In the genomic region with DNA sequence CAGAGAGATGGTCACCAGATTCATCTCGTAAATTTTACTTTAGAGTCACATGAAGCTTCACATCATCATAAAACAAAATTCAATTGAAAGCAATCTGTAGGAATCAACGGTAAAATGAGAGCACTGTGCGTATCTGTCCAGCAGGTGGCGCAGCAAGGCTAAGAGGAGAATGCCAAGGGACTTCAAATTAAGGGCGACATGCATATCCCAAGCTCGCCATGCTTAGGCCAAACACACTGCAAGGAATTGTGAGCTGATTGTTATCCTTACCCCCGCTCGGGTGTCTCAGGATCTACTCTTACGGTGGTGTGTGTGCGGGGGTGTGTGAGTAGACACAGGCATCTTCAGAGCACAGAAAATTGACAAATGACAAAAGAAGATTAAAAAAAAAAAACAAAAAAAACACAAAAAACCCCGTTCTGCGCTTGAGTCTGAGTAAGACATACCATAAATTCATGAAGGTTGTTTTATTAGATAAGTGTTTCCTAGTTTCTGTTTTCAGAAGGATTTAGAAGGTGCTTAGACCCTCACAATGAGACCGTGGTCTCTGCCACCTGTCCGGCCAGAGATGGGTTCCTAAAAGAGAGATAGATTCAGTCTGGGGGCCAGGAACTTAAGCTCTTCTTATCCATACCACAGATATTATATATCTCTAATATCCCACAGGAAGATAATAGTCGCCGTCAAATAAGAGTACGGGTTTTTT, we compare ENCODE assay signal across 7 mouse cellular contexts.
DNase-seq lines count a peak whose midpoint lies in the region; ATAC-seq and TF ChIP-seq lines count a peak whose summit lies in the region.

No protein-coding gene starts in this region.

- no peak overlapping the region for H3K27ac ChIP-seq in cortical plate, adult 2 months (ENCODE audit: insufficient read depth, low read length)
- H3K27ac ChIP-seq in intestine, embryonic 15.5 days: no peak overlapping the region

- peak; percentile 93 for TF ChIP-seq CTCF in cortical plate, adult 2 months (IDR thresholded peaks at IDR 0.05; ENCODE audit: extremely low read depth, insufficient read depth, low read length)

- intact Hi-C loops in gastrocnemius, postnatal 36 days (cut with DNase I): loop anchor here (2.0 kb wide), 1 partner anchor 203 kb away; no protein-coding TSS in a partner anchor
- intact Hi-C loops in left cerebral cortex, postnatal 10 days (cut with DNase I): loop anchor here (2.0 to 10.0 kb wide), 4 partner anchors 202 to 865 kb away; no protein-coding TSS in a partner anchor

- H3K4me1 ChIP-seq in cortical plate, adult 2 months (ENCODE audit: control insufficient read depth, insufficient read depth, low read length): peaks cover 2% of the 10 kb centered on the region
- H3K4me1 ChIP-seq in intestine, embryonic 15.5 days (replicated peaks): no peaks in the 10 kb centered on the region

- peak; percentile 56 for ATAC-seq in intestine, embryonic 15.5 days

- no peak overlapping the region for H3K4me3 ChIP-seq in cortical plate, adult 2 months (ENCODE audit: insufficient read depth, low read length)
- H3K4me3 ChIP-seq in intestine, embryonic 15.5 days (replicated peaks): no peak overlapping the region

- H3K36me3 ChIP-seq in intestine, embryonic 15.5 days: no peaks in the 10 kb centered on the region

- no peak overlapping the region for H3K9ac ChIP-seq in intestine, embryonic 15.5 days

- H3K4me2 ChIP-seq in intestine, embryonic 15.5 days (replicated peaks): 0 out of 2 replicates have a peak overlapping the region, but pooled peaks have one; percentile 17

- DNase-seq in adrenal gland, adult 18-20 months (ENCODE audit: low spot score in 2 of 2): peak; percentile 65 to 67
- peak; percentile 39 to 46 for DNase-seq in gastrocnemius, postnatal 36 days
- DNase-seq in left cerebral cortex, postnatal 10 days (ENCODE audit: extremely low spot score in 1 of 2, low spot score in 2 of 2): peak; percentile 79 to 84
- DNase-seq in mesoderm, embryonic 11.5 days (ENCODE audit: low read depth, low spot score): peak; percentile 87
- peak; percentile 26 for DNase-seq in skeletal muscle tissue, adult 2 months (ENCODE audit: low read depth, low spot score)

- H3K9me3 ChIP-seq in intestine, embryonic 15.5 days: no peaks in the 10 kb centered on the region

- WGBS in intestine, embryonic 15.5 days: 15% methylated on average over 17 of the region's 17 CpGs

- no peak for TF ChIP-seq POLR2A in cortical plate, adult 2 months (IDR thresholded peaks at IDR 0.05; ENCODE audit: extremely low read depth, insufficient read depth, low read length)

- H3K27me3 ChIP-seq in intestine, embryonic 15.5 days (replicated peaks): no peaks in the 10 kb centered on the region

Comparison
In these comparisons a context has a peak if more than half of its experiments do, and no peak if none do; other contexts are left out.
1. DNase-seq: peak in every context shown above with its lines; median percentile 87 in mesoderm, embryonic 11.5 days; 82 in left cerebral cortex, postnatal 10 days; 66 in adrenal gland, adult 18-20 months; 42 in gastrocnemius, postnatal 36 days; 26 in skeletal muscle tissue, adult 2 months.